Mouse (Mus musculus) brown adipose tissue, adult 24 weeks (tissue): ENCODE data around the gene Med16. TPM values are rescaled to one million over a fixed set of nuclear protein-coding genes. Genes with fewer than 3 reads are reported as not detected.

Experiments
- polyA plus RNA-seq: library from polyadenylated mRNA; stranded (reverse); fragments of >200 nt; gene quantifications from 2 replicates; pipeline ENCODE4 v1.2.4, GENCODE M21; 2012; ENCODE audit not compliant: missing spikeins, insufficient read depth, insufficient read length

Gene Med16
- polyA plus RNA-seq, 1 experiment = 11.2 TPM

Other genes starting within 250 kb of the Med16 start
- gene Madcam1, start 244.4 kb downstream of the Med16 start, polyA plus RNA-seq = not detected in 2 replicates
- 17.0 and 17.6 TPM in 2 replicates for gene Tpgs1, start 239.6 kb downstream of the Med16 start, polyA plus RNA-seq
- 181 and 274 TPM in 2 replicates for gene Cdc34, start 226.7 kb downstream of the Med16 start, polyA plus RNA-seq
- not detected in 2 replicates for gene Gzmm, start 219.9 kb downstream of the Med16 start, polyA plus RNA-seq
- 495 and 669 TPM in 2 replicates for gene Bsg, start 204.4 kb downstream of the Med16 start, polyA plus RNA-seq
- 0.52 TPM in 1 of 2 replicates, not detected in the other for gene Hcn2, start 192.3 kb downstream of the Med16 start, polyA plus RNA-seq
- gene Polrmt, start 162.3 kb downstream of the Med16 start, polyA plus RNA-seq = 20.1 and 32.1 TPM in 2 replicates
- not detected in 2 replicates for gene Fgf22, start 153.8 kb downstream of the Med16 start, polyA plus RNA-seq
- 23.3 and 27.2 TPM in 2 replicates for gene Rnf126, start 142.0 kb downstream of the Med16 start, polyA plus RNA-seq
- 0.96 and 1.3 TPM in 2 replicates for gene Fstl3, start 131.7 kb downstream of the Med16 start, polyA plus RNA-seq
- gene Prss57, start 118.0 kb downstream of the Med16 start, polyA plus RNA-seq = not detected in 2 replicates
- gene Palm, start 115.4 kb downstream of the Med16 start, polyA plus RNA-seq = 12.4 and 18.7 TPM in 2 replicates
- not detected in 2 replicates for gene Misp, start 87.9 kb downstream of the Med16 start, polyA plus RNA-seq
- gene Ptbp1, start 54.5 kb downstream of the Med16 start, polyA plus RNA-seq = 45.6 and 50.5 TPM in 2 replicates
- gene Prtn3, start 34.4 kb downstream of the Med16 start, polyA plus RNA-seq = 1.4 and 1.7 TPM in 2 replicates
- gene Plppr3, start 34.3 kb downstream of the Med16 start, polyA plus RNA-seq = 1.3 TPM in 1 of 2 replicates, not detected in the other
- gene Elane, start 22.7 kb downstream of the Med16 start, polyA plus RNA-seq = not detected in 2 replicates
- 1,172 and 3,758 TPM in 2 replicates for gene Cfd, start 18.1 kb downstream of the Med16 start, polyA plus RNA-seq
- gene Gm26602, start 1.9 kb upstream of the Med16 start, polyA plus RNA-seq = not detected in 2 replicates
- gene Kiss1r, start 8.0 kb upstream of the Med16 start, polyA plus RNA-seq = 0.38 and 0.63 TPM in 2 replicates
- gene R3hdm4, start 12.3 kb upstream of the Med16 start, polyA plus RNA-seq = 55.0 and 60.7 TPM in 2 replicates
- 1.3 and 2.9 TPM in 2 replicates for gene Arid3a, start 18.1 kb upstream of the Med16 start, polyA plus RNA-seq
- gene Wdr18, start 51.2 kb upstream of the Med16 start, polyA plus RNA-seq = 25.6 and 44.7 TPM in 2 replicates
- not detected in 2 replicates for gene Grin3b, start 61.8 kb upstream of the Med16 start, polyA plus RNA-seq
- gene Tmem259, start 75.4 kb upstream of the Med16 start, polyA plus RNA-seq = 69.8 and 75.4 TPM in 2 replicates
- 6.4 and 10.3 TPM in 2 replicates for gene Cnn2, start 79.7 kb upstream of the Med16 start, polyA plus RNA-seq
- gene Abca7, start 87.6 kb upstream of the Med16 start, polyA plus RNA-seq = 5.1 and 5.4 TPM in 2 replicates
- 1.8 and 2.6 TPM in 2 replicates for gene Arhgap45, start 107.7 kb upstream of the Med16 start, polyA plus RNA-seq
- gene Polr2e, start 130.9 kb upstream of the Med16 start, polyA plus RNA-seq = 78.3 and 85.8 TPM in 2 replicates
- gene Gpx4, start 138.2 kb upstream of the Med16 start, polyA plus RNA-seq = 2,282 and 3,621 TPM in 2 replicates
- gene Sbno2, start 196.6 kb upstream of the Med16 start, polyA plus RNA-seq = 14.3 and 16.2 TPM in 2 replicates
- 113 and 121 TPM in 2 replicates for gene Stk11, start 206.9 kb upstream of the Med16 start, polyA plus RNA-seq
- 1,146 and 1,395 TPM in 2 replicates for gene Atp5d, start 229.7 kb upstream of the Med16 start, polyA plus RNA-seq
- 1.1 and 1.5 TPM in 2 replicates for gene Cbarp, start 231.9 kb upstream of the Med16 start, polyA plus RNA-seq
- gene Midn, start 239.3 kb upstream of the Med16 start, polyA plus RNA-seq = 25.5 and 31.6 TPM in 2 replicates